Mouse (Mus musculus) midbrain, embryonic 16.5 days (tissue): ENCODE results near the gene Fez2. TPM values are rescaled to one million over a fixed set of nuclear protein-coding genes. Genes with fewer than 3 reads are reported as not detected.

Experiments used
- ATAC-seq: fragments of 200-750 bp; cut with Nextera tagmentation; 2 replicates; pipeline ENCODE4 v1.8.0; 2017; ENCODE audit warnings: moderate TSS enrichment
- H3K27ac ChIP-seq: fragments of 300-500 bp; sonication (generic); 2 replicates; pipeline ENCODE4 v1.5.1; 2014; ENCODE audit warnings: mild to moderate bottlenecking, low read length, mixed read lengths
- H3K27me3 ChIP-seq: fragments of 300-500 bp; sonication (generic); 2 replicates; pipeline ENCODE4 v1.6.1; 2014; ENCODE audit warnings: low read depth, low read length, mixed read lengths; ENCODE audit not compliant: control insufficient read depth, insufficient read depth
- H3K36me3 ChIP-seq: fragments of 300-500 bp; sonication (generic); 2 replicates; pipeline ENCODE4 v1.6.1; 2014; ENCODE audit warnings: mild to moderate bottlenecking, low read length, moderate library complexity, mixed read lengths; ENCODE audit not compliant: control insufficient read depth, insufficient read depth
- H3K4me1 ChIP-seq: fragments of 300-500 bp; sonication (generic); 2 replicates; pipeline ENCODE4 v1.6.1; 2014; ENCODE audit warnings: mild to moderate bottlenecking, low read length, mixed read lengths; ENCODE audit not compliant: control insufficient read depth, insufficient read depth
- H3K4me2 ChIP-seq: fragments of 300-500 bp; sonication (generic); 2 replicates; pipeline ENCODE4 v1.6.1; 2014; ENCODE audit warnings: mild to moderate bottlenecking, low read length, mixed read lengths
- H3K4me3 ChIP-seq: fragments of 300-500 bp; sonication (generic); 2 replicates; pipeline ENCODE4 v1.5.1; 2014; ENCODE audit warnings: low read depth, mild to moderate bottlenecking, low read length, moderate library complexity, mixed read lengths
- H3K9ac ChIP-seq: fragments of 300-500 bp; sonication (generic); 2 replicates; pipeline ENCODE4 v1.6.1; 2014; ENCODE audit warnings: low read depth, low read length, mixed read lengths
- H3K9me3 ChIP-seq: fragments of 300-500 bp; sonication (generic); replicated peaks from 2 replicates; pipeline ENCODE4 v1.6.1; 2014; ENCODE audit warnings: mild to moderate bottlenecking, low read length, mixed read lengths; ENCODE audit not compliant: control insufficient read depth, poor library complexity, severe bottlenecking
- WGBS: fragments of 180-500 bp; shearing (Covaris S2); extraction: QIAGEN DNeasy Blood & Tissue Kit; methylation state at CpG from one replicate; pipeline ENCODE4 v1.1.7; 2014; 5-methylcytosine and 5-hydroxymethylcytosine counted together
- polyA plus RNA-seq: library from polyadenylated mRNA; unstranded; fragments of >200 nt; fragmentation: Nextera tagmentation; extraction: Ambion mirVana; gene quantifications from 2 replicates; pipeline ENCODE4 v1.2.1, GENCODE M21; 2015

Fez2 gene
- polyA plus RNA-seq, 1 experiment from 2014 or later: 53.5 TPM

- Histone ChIP-seq H3K27ac (no peak overlapping the region), H3K9ac (no peak overlapping the region), H3K27me3 (no peaks in the 10 kb centered on the region), H3K4me1 (no peaks in the 10 kb centered on the region), H3K36me3 (no peaks in the 10 kb centered on the region), H3K4me3 (no peak overlapping the region), H3K9me3 (no peaks in the 10 kb centered on the region), H3K4me2 (no peak overlapping the region)
- no peak for ATAC-seq
- 88% methylated on average over 9 of the region's 9 CpGs for WGBS
Observed at GRCm38 (mm10) chr17:78388101-78388847, 29.7 kb downstream of the Fez2 start.

- WGBS: 81% methylated on average over 9 of the region's 9 CpGs
- Histone ChIP-seq H3K36me3 (no peaks in the 10 kb centered on the region), H3K4me1 (no peaks in the 10 kb centered on the region), H3K27me3 (no peaks in the 10 kb centered on the region), H3K4me3 (no peak overlapping the region), H3K4me2 (no peak overlapping the region), H3K9ac (no peak overlapping the region), H3K9me3 (no peaks in the 10 kb centered on the region), H3K27ac (no peak overlapping the region)
- no peak for ATAC-seq
Observed at GRCm38 (mm10) chr17:78387665-78388064, 30.3 kb downstream of the Fez2 start.

- no peaks in the 10 kb centered on the region for H3K36me3 ChIP-seq
- 96% methylated on average over 3 of the region's 3 CpGs for WGBS
- H3K27me3 ChIP-seq: no peaks in the 10 kb centered on the region
- no peak overlapping the region for H3K9ac ChIP-seq
- no peak for ATAC-seq
- H3K4me2 ChIP-seq: no peak overlapping the region
- no peak overlapping the region for H3K4me3 ChIP-seq
- no peaks in the 10 kb centered on the region for H3K9me3 ChIP-seq
- no peaks in the 10 kb centered on the region for H3K4me1 ChIP-seq
- H3K27ac ChIP-seq: no peak overlapping the region
Observed at GRCm38 (mm10) chr17:78382321-78382720, 35.6 kb downstream of the Fez2 start.

DNA sequence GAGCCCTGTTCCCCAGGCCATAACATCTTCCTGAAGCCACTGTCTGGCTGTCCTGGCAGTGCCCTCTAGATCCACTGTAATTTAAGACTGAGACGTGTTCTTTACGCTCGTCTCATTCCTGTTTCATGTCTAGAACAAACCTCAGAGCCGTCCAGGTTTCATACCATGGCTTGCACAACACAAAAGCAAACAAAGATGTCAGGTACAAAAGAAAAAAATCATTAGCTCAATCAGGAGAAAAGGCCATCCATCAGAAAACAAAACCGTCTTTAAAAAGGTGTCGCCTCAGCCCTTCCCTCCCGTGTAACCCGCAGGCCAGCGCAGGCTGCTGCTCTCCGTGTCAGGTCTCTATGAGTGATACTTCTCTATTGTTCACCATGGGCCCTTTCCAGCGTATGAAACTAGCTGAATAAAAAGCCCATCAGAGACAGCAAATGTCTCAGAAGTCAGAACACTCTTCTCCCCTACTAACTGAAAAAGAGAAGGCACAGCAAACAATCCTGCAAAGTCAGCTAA, 38.2 kb downstream of the Fez2 start:
- H3K4me1 ChIP-seq: no peaks in the 10 kb centered on the region
- no peaks in the 10 kb centered on the region for H3K9me3 ChIP-seq
- no peaks in the 10 kb centered on the region for H3K36me3 ChIP-seq
- H3K4me3 ChIP-seq: no peak overlapping the region
- H3K27ac ChIP-seq: no peak overlapping the region
- no peak for ATAC-seq
- H3K27me3 ChIP-seq: no peaks in the 10 kb centered on the region
- H3K4me2 ChIP-seq: no peak overlapping the region
- WGBS: 77% methylated on average over 11 of the region's 11 CpGs
- no peak overlapping the region for H3K9ac ChIP-seq

- no peak for ATAC-seq
Observed at GRCm38 (mm10) chr17:78379079-78379729, 38.7 kb downstream of the Fez2 start.

GRCm38 (mm10) chr17:78376587-78376986, 41.4 kb downstream of the Fez2 start:
- Histone ChIP-seq H3K27me3 (no peaks in the 10 kb centered on the region), H3K4me3 (no peak overlapping the region), H3K27ac (no peak overlapping the region), H3K36me3 (no peaks in the 10 kb centered on the region), H3K4me1 (no peaks in the 10 kb centered on the region), H3K4me2 (no peak overlapping the region), H3K9ac (no peak overlapping the region), H3K9me3 (no peaks in the 10 kb centered on the region)
- ATAC-seq: 0 out of 2 replicates have a peak, but pooled peaks have one; percentile 21
- 75% methylated on average over 8 of the region's 8 CpGs for WGBS

More at GRCm38 (mm10) chr17:78379079-78379729, 38.7 kb downstream of the Fez2 start:
- Histone ChIP-seq H3K4me1 (no peaks in the 10 kb centered on the region), H3K36me3 (no peaks in the 10 kb centered on the region), H3K4me2 (no peak overlapping the region), H3K9ac (no peak overlapping the region), H3K27ac (no peak overlapping the region), H3K9me3 (no peaks in the 10 kb centered on the region), H3K4me3 (no peak overlapping the region), H3K27me3 (no peaks in the 10 kb centered on the region)
- WGBS: 87% methylated on average over 8 of the region's 8 CpGs

GRCm38 (mm10) chr17:78374756-78375155, 43.2 kb downstream of the Fez2 start:
- Histone ChIP-seq H3K4me3 (no peak overlapping the region), H3K4me1 (no peaks in the 10 kb centered on the region), H3K27ac (no peak overlapping the region), H3K9me3 (no peaks in the 10 kb centered on the region), H3K9ac (no peak overlapping the region), H3K4me2 (no peak overlapping the region), H3K36me3 (no peaks in the 10 kb centered on the region), H3K27me3 (no peaks in the 10 kb centered on the region)
- WGBS: 50% methylated on average over 10 of the region's 10 CpGs
- ATAC-seq: no peak

- Histone ChIP-seq H3K36me3 (peaks cover 4% of the 10 kb centered on the region; the same call in 1 of the 2 replicates), H3K4me3 (no peak overlapping the region), H3K4me1 (no peaks in the 10 kb centered on the region), H3K9ac (no peak overlapping the region), H3K4me2 (no peak overlapping the region), H3K9me3 (no peaks in the 10 kb centered on the region), H3K27ac (no peak overlapping the region), H3K27me3 (no peaks in the 10 kb centered on the region)
- ATAC-seq: no peak
- 92% methylated on average over 8 of the region's 8 CpGs for WGBS
Observed at GRCm38 (mm10) chr17:78373849-78374248, 44.1 kb downstream of the Fez2 start.

DNA sequence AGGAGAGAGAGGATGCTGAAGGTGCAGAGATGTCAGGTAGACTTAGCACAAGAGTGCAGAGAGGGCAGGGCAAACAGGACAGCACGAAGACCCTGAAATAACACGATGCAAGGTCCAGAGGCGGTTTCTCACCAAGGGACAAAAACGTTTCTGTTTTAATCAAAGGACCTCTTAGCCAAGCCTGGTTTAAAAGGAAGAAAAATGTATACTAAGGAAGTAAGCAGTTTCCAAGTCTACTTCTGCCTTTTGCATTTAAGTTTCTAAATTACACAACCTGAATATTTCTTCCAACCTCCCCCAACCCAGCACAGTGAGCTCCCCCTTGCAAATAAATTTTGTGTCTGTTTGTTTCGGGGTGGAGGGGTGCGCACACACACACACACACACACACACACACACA, 44.8 kb downstream of the Fez2 start:
- Histone ChIP-seq H3K9ac (no peak overlapping the region), H3K27ac (no peak overlapping the region), H3K4me2 (no peak overlapping the region), H3K9me3 (no peaks in the 10 kb centered on the region), H3K27me3 (no peaks in the 10 kb centered on the region), H3K4me1 (no peaks in the 10 kb centered on the region), H3K36me3 (peaks cover 7% of the 10 kb centered on the region; the same call in 1 of the 2 replicates), H3K4me3 (no peak overlapping the region)
- no peak for ATAC-seq
- 90% methylated on average over 6 of the region's 6 CpGs for WGBS
